Mouse (Mus musculus) layer of hippocampus, adult 11-12 months (tissue): ENCODE measurements around the gene Mxd4.

Experiments used
- DNase-seq: peaks from one replicate; pipeline ENCODE4 v3.0.0; 2022; ENCODE audit warnings: low spot score

Mxd4 gene

GRCm38 (mm10) chr5:34197243-34197642 is 9.7 kb upstream of the Mxd4 start:
- peak; percentile 67 for DNase-seq

- no peak for DNase-seq
Observed at GRCm38 (mm10) chr5:34196423-34196822, 8.9 kb upstream of the Mxd4 start.

- no peak for DNase-seq
Observed at GRCm38 (mm10) chr5:34195786-34196185, 8.3 kb upstream of the Mxd4 start.

GRCm38 (mm10) chr5:34194975-34195662 is 7.6 kb upstream of the Mxd4 start:
- DNase-seq = no peak

- DNase-seq = no peak
Observed at GRCm38 (mm10) chr5:34194426-34194825, 6.9 kb upstream of the Mxd4 start.

- peak; percentile 64 for DNase-seq
Observed at GRCm38 (mm10) chr5:34191843-34192242, 4.3 kb upstream of the Mxd4 start.

- DNase-seq = peak; percentile 61
Observed at GRCm38 (mm10) chr5:34191021-34191420, 3.5 kb upstream of the Mxd4 start.

- DNase-seq = no peak
Observed at GRCm38 (mm10) chr5:34189521-34189920, 2.0 kb upstream of the Mxd4 start.

DNA sequence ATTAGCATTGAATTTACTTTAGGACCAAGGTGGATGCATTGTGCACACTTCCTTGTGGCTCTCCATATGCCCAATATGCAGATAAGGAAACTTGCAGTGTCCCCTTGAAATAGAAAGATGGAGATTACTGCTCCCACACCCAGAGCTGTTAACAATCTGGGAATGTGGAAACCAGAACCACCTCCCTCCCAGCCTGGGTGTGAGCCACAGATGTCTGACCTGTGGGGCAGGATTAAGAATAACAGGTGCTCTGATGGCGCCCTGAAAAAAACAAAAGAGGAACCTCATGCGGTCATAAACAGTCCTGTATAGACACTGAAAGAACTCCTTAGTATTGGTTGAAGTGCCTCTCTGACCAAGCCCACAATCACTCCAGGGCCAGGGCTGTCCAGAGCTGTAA is 1.3 kb upstream of the Mxd4 start:
- no peak for DNase-seq

- no peak for DNase-seq
Observed at GRCm38 (mm10) chr5:34186961-34187391, 544 bp downstream of the Mxd4 start.

- no peak for DNase-seq
Observed at GRCm38 (mm10) chr5:34186391-34186790, 1.1 kb downstream of the Mxd4 start.

- DNase-seq = no peak
Observed at GRCm38 (mm10) chr5:34185791-34186190, 1.7 kb downstream of the Mxd4 start.

DNA sequence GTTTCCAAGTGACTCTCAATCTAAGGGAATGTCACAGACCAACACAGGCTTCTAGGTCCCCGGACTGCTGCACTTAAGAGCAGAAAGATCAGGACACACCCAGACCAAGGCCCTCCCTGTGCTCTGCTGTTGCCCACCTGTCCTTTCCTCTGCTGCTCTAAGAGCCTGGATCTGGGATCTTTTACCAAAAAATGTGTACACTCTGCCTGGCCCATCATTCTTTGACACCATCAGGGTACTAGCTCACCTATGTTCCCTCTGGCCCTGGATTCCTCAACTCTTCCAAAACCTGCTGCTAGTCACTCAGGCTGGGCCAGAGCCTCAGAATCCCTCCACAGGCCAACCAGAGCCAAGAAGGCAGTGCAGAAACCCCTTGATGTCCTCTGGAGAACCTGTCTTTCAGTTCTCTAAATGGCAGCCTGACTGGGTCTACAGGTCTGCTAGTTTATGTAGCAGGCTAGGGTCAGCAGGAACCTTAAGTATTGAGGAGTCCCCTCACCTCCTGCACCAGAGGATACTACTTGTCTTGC is 2.4 kb downstream of the Mxd4 start:
- DNase-seq = no peak

GRCm38 (mm10) chr5:34183976-34184375 is 3.5 kb downstream of the Mxd4 start:
- no peak for DNase-seq

- DNase-seq = no peak
Observed at GRCm38 (mm10) chr5:34183156-34183880, 4.2 kb downstream of the Mxd4 start.

DNA sequence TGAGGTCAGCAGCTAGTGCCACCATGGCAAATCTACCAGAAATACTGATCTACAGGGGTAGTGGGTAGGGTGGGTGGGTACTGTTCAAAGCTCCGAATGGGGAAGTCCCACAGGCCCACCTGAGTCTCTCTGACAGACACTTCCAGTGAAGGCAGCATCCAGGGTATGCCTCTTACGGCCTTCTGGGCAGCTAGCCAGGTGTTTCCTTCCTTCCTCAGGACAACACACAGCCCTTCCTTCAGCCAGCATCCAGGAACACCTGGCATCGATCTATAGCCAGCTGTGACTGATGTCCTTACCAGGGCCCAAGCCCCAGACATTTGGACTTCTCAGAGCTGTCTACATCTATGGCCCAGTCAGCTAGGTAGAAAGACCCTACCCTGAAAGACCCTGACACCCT is 5.0 kb downstream of the Mxd4 start:
- no peak for DNase-seq

DNA sequence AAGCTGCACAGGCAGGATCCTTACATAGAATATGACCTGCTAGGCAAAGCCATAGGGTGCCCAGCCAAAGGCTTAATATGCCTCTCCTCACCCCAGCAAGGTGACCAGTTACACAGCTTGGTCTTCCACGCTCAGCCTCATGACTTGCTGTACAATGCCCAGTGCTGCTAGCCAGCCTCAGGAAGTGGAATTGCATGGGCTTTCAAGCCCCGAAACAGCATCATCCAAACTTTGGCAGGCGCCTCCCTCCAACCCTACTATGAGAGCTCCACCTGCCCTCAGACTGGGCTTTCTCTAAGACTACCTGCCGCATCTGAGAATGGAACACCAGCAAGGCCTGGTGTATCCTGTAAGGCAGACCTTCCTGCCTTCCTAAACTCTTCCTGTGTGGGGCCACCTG is 9.7 kb downstream of the Mxd4 start:
- DNase-seq = no peak

- DNase-seq = peak; percentile 15
Observed at GRCm38 (mm10) chr5:34177091-34177490, 10.4 kb downstream of the Mxd4 start.

DNA sequence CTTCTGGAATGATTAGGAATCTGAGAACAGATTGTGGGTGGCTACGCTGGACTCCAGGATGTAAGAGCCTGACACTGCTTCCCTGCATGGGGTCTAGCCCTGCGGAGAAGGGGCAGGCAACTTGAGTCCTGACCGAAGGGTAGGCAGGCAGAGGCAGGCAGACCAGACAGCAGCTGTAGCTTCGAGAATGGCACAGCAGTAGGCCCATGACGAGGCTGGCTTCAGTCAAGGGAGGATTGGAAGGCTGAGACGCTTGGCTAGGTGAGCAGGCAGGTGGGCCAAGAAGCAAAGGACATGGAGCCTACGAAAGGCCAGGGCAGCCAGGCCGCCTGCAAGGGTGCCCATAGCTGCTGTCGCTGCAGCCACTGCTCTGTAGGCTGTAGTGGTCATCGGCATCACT is 10.8 kb downstream of the Mxd4 start:
- peak; percentile 5 for DNase-seq

DNA sequence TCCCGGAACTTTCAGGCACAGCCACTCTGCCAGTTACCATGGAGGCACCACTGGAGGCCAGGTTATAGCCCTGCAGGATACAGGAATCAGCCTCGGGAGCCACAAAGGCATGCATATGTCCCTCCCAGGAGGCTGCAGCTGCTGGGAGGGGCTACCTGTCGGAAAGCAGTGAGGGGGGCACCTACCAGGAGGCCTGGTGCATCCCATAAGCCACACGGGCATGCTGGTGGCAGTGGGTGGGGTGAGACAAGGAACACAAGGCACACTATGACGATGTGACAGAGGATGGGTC is 12.2 kb downstream of the Mxd4 start:
- DNase-seq = no peak

DNA sequence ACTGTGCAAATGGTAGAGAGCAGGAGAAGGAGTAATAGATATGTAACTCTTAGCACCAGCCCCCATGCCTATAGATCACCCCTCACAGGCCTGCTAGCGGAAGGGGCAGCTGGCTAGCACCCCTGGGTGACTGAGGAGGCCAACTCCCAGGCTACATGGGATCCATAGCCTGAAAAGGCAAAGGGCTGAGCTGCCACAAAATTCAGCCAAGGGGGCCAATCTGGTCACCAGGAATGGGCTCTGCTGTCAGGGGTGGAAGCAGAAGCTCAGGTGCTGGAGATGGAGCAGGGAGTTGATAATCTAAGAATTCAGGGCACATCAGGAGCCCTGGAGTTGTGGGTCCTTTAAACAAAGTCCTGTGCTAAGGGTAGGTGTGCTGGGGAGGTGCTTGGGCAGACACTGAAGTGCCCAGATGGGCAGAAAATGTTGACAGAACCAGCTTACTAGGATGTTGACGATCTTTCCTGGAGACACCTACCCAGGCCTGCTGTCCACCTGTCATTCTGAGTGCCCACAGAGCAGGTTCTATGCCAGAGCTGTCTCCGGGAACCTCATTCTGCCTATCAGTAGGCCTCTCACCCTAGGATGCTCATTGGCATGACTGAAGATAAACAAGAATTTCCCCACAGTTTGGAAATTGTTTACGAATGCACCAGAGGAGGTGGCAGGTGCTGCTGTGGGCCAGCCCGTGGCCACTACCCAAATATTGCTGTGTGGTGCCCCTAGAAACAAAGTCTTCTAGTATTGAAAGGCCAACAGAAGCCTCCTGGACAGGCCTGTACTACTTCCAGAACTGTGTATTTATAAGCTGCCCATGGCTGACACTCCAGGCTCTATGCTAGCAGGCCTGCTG is 12.7 kb downstream of the Mxd4 start:
- peak; percentile 2 for DNase-seq

DNA sequence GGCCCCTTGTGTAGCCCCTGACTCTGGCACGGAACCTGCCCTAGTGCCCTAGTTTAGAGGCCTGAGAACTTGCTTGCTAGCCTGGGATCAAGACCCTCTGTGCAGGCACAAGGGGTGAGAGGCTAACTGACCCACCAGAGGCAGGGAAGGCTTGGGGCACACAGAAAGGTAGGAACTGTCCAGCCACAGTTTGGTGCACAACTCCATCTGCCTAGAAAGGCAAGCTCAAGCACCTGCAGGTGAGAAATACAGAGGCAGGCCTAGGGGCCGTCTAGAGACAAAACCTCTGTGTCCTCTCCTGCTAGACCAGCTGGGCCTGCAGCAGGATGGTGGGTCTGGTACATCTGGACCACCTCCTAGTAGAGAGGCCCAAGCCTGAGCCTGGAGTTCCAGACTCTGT is 13.5 kb downstream of the Mxd4 start:
- no peak for DNase-seq

DNA sequence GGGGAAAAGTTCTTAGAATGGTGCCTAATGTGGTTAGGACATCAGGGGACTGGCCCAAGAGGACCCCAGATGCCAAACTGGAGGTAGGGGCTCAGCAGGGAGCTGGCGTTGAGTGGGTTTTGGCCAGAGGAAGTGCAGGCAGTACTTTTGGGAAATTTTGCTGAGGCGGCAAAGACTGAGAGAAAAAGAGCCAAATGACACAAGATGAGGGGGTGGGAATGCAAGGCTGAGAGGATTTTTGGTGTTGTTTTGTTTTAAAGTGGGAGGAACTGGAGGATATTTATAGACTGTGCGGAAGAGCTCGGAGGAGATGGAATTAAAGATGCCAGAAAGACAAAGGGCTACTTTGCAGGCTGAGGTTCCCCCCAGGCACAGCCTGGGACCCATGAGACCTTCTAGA is 16.8 kb downstream of the Mxd4 start:
- peak; percentile 32 for DNase-seq
